ENCODE assay signal across 8 mouse cellular contexts in genomic region chr2:61711108-61712040, GRCm38 (mm10). TPM values are rescaled to one million over a fixed set of nuclear protein-coding genes. Genes with fewer than 3 reads are reported as not detected.
DNase-seq lines count a peak whose midpoint lies in the region; ATAC-seq lines count a peak whose summit lies in the region.

Psmd14 (plus strand) TSS chr2:61711694.

- H3K27ac ChIP-seq in forebrain, embryonic 11.5 days (ENCODE audit: low read depth, low read length): peak within 1 kb of the TSS; percentile 70; the same call in 1 of the 2 replicates
- peak within 1 kb of the TSS; percentile 83 for H3K27ac ChIP-seq in heart, embryonic 16.5 days (ENCODE audit: low read length)
- peak within 1 kb of the TSS; percentile 96 for H3K27ac ChIP-seq in liver, embryonic 15.5 days (replicated peaks)
- H3K27ac ChIP-seq in neural tube, embryonic 12.5 days: peak within 1 kb of the TSS; percentile 82; the same call in 1 of the 2 replicates

- H3K27me3 ChIP-seq in forebrain, embryonic 11.5 days (ENCODE audit: control insufficient read depth, insufficient read depth, low read length): no peaks in the 10 kb centered on the region
- no peaks in the 10 kb centered on the region for H3K27me3 ChIP-seq in heart, embryonic 16.5 days (ENCODE audit: control insufficient read depth, insufficient read depth, low read length)
- no peaks in the 10 kb centered on the region for H3K27me3 ChIP-seq in liver, embryonic 15.5 days
- H3K27me3 ChIP-seq in neural tube, embryonic 12.5 days (replicated peaks): no peaks in the 10 kb centered on the region

- peak within 1 kb of the TSS; percentile 72 for H3K4me3 ChIP-seq in forebrain, embryonic 11.5 days (ENCODE audit: low read depth, low read length)
- H3K4me3 ChIP-seq in heart, embryonic 16.5 days (ENCODE audit: low read length): peak within 1 kb of the TSS; percentile 89
- peak within 1 kb of the TSS; percentile 98 for H3K4me3 ChIP-seq in liver, embryonic 15.5 days (replicated peaks)
- peak within 1 kb of the TSS; percentile 91 for H3K4me3 ChIP-seq in neural tube, embryonic 12.5 days

- no peaks in the 10 kb centered on the region for H3K9me3 ChIP-seq in forebrain, embryonic 11.5 days (ENCODE audit: control insufficient read depth, low read length)
- H3K9me3 ChIP-seq in heart, embryonic 16.5 days (replicated peaks; ENCODE audit: control insufficient read depth, low read length): no peaks in the 10 kb centered on the region
- H3K9me3 ChIP-seq in liver, embryonic 15.5 days (replicated peaks): 0 out of 2 replicates have a peak, but pooled peaks cover 2% of the 10 kb centered on the region
- H3K9me3 ChIP-seq in neural tube, embryonic 12.5 days: no peaks in the 10 kb centered on the region

- 0 out of 2 replicates have a peak, but pooled peaks cover 2% of the 10 kb centered on the region for H3K4me1 ChIP-seq in forebrain, embryonic 11.5 days (replicated peaks; ENCODE audit: control insufficient read depth, insufficient read depth, low read length)
- H3K4me1 ChIP-seq in heart, embryonic 16.5 days (ENCODE audit: control insufficient read depth, insufficient read depth, low read length): peaks cover 8% of the 10 kb centered on the region
- peaks cover 29% of the 10 kb centered on the region for H3K4me1 ChIP-seq in liver, embryonic 15.5 days (replicated peaks)
- H3K4me1 ChIP-seq in neural tube, embryonic 12.5 days: peaks cover 12% of the 10 kb centered on the region

- H3K9ac ChIP-seq in forebrain, embryonic 11.5 days (ENCODE audit: low read length): peak within 1 kb of the TSS; percentile 82
- H3K9ac ChIP-seq in heart, embryonic 16.5 days (ENCODE audit: low read length): peak within 1 kb of the TSS; percentile 91
- peak within 1 kb of the TSS; percentile 94 for H3K9ac ChIP-seq in liver, embryonic 15.5 days
- peak within 1 kb of the TSS; percentile 87 for H3K9ac ChIP-seq in neural tube, embryonic 12.5 days

- ATAC-seq in forebrain, embryonic 11.5 days (replicated peaks; ENCODE audit: low FRiP score): peak; percentile 96
- peak; percentile 97 for ATAC-seq in heart, embryonic 16.5 days (replicated peaks; ENCODE audit: extremely low read depth, insufficient read depth, low FRiP score)
- peak; percentile 95 for ATAC-seq in liver, embryonic 15.5 days (ENCODE audit: insufficient read depth)
- ATAC-seq in neural tube, embryonic 12.5 days (ENCODE audit: low FRiP score, low read depth): peak; percentile 98

- peak; percentile 76 to 79 for DNase-seq in CD8-positive naive resting alpha-beta T cell, adult 2 months (ENCODE audit: low read depth in 2 of 2, low spot score in 2 of 2)
- DNase-seq in c-Kit-positive CD71-negative TER-119-negative erythroid progenitor cells, embryonic 14.5 days (ENCODE audit: low read depth): peak; percentile 74
- DNase-seq in forebrain, embryonic 11.5 days (ENCODE audit: low spot score): peak; percentile 98
- DNase-seq in kidney, postnatal 36 days: peak; percentile 93
- peak; percentile 91 for DNase-seq in telencephalon, adult 2 months (ENCODE audit: low read depth, low spot score)

- H3K36me3 ChIP-seq in forebrain, embryonic 11.5 days (ENCODE audit: control insufficient read depth, insufficient read depth, low read length): no peaks in the 10 kb centered on the region
- no peaks in the 10 kb centered on the region for H3K36me3 ChIP-seq in heart, embryonic 16.5 days (ENCODE audit: control insufficient read depth, insufficient read depth)
- 0 out of 2 replicates have a peak, but pooled peaks cover 8% of the 10 kb centered on the region for H3K36me3 ChIP-seq in liver, embryonic 15.5 days (replicated peaks)
- no peaks in the 10 kb centered on the region for H3K36me3 ChIP-seq in neural tube, embryonic 12.5 days

- 6% methylated on average over 42 of the region's 52 CpGs for WGBS in forebrain, embryonic 11.5 days
- 6% methylated on average over 45 of the region's 52 CpGs for WGBS in heart, embryonic 16.5 days
- WGBS in liver, embryonic 15.5 days (ENCODE audit: insufficient replicate concordance): 7% methylated on average over 41 of the region's 52 CpGs
- WGBS in neural tube, embryonic 12.5 days: 5% methylated on average over 48 of the region's 52 CpGs

- peak within 1 kb of the TSS; percentile 63 for H3K4me2 ChIP-seq in forebrain, embryonic 11.5 days (ENCODE audit: low read depth, low read length, severe bottlenecking)
- peak within 1 kb of the TSS; percentile 91 for H3K4me2 ChIP-seq in heart, embryonic 16.5 days (ENCODE audit: low read depth, low read length)
- H3K4me2 ChIP-seq in liver, embryonic 15.5 days: peak within 1 kb of the TSS; percentile 84
- H3K4me2 ChIP-seq in neural tube, embryonic 12.5 days (replicated peaks): peak within 1 kb of the TSS; percentile 83

RNA-seq across cellular contexts. Expression of gene Psmd14, which starts in this region (rescaled TPM):
- 271 and 294 TPM in 2 replicates for polyA plus RNA-seq in forebrain, embryonic 11.5 days (2014; fragmentation: Nextera tagmentation; extraction: Ambion mirVana)
- polyA plus RNA-seq in heart, embryonic 16.5 days (2015; fragmentation: Nextera tagmentation; extraction: Ambion mirVana): 115 and 146 TPM in 2 replicates
- 96.6 and 108 TPM in 2 replicates for polyA plus RNA-seq in liver, embryonic 15.5 days (2015; fragmentation: Nextera tagmentation; extraction: Ambion mirVana)
- polyA plus RNA-seq in neural tube, embryonic 12.5 days (2016; fragmentation: Nextera tagmentation; extraction: Ambion mirVana): 226 and 227 TPM in 2 replicates

Comparison
In these comparisons a context has a peak if more than half of its experiments do, and no peak if none do; other contexts are left out.
1. Peak in every context shown above with its lines: DNase-seq, ATAC-seq, H3K4me3 ChIP-seq and H3K27ac ChIP-seq.